Mouse (Mus musculus): ENCODE measurements around the gene Gng7.

GRCm38 (mm10) chr10:80969298-80969697 lies 45.4 kb downstream of the Gng7 start:
- no peak for TF ChIP-seq POLR2A (IDR thresholded peaks at IDR 0.05; ENCODE audit: insufficient read depth, low read length)
- TF ChIP-seq CTCF (IDR thresholded peaks at IDR 0.05; ENCODE audit: low read depth, low read length) = no peak
